Mouse (Mus musculus) thymus, adult 2 months (tissue): ENCODE measurements around the gene Ehd4.

Experiments used
- CTCF ChIP-seq: fragments of 200-500 bp; IDR thresholded peaks from 2 replicates; pipeline ENCODE4 v1.5.1; 2012; ENCODE audit warnings: mild to moderate bottlenecking, control low read depth, low read length, moderate library complexity, borderline replicate concordance; ENCODE audit not compliant: control insufficient read depth, poor library complexity, insufficient read depth; ENCODE audit errors: extremely low read depth
- POLR2A ChIP-seq: fragments of 200-500 bp; IDR thresholded peaks from 2 replicates; pipeline ENCODE4 v1.6.1; 2012; ENCODE audit warnings: mild to moderate bottlenecking, low read length, control low read depth, moderate library complexity; ENCODE audit not compliant: control insufficient read depth, poor library complexity, insufficient read depth; ENCODE audit errors: extremely low read depth

- TF ChIP-seq CTCF (no peak), POLR2A (no peak)
Measured at GRCm38 (mm10) chr2:120058818-120059217, 95.6 kb downstream of the Ehd4 start.
